Mouse (Mus musculus) telencephalon, adult 2 months (tissue): Measurements from ENCODE around the gene Rpl11.
"Not testable (repeated sequence)": the region's sequence is repeated elsewhere in the genome, so short reads cannot be mapped to it uniquely, and the experiment has no call there.

Source experiments
- DNase-seq: peaks from one replicate; pipeline ENCODE4 v3.0.0-alpha.2; 2011; ENCODE audit warnings: low read depth, low spot score

The Rpl11 gene

GRCm38 (mm10) chr4:136053247-136053596 lies at the start of gene Rpl11:
TSS of gene Rpl11 (minus strand) at chr4:136053428.
- DNase-seq, result peak; percentile 95

DNA sequence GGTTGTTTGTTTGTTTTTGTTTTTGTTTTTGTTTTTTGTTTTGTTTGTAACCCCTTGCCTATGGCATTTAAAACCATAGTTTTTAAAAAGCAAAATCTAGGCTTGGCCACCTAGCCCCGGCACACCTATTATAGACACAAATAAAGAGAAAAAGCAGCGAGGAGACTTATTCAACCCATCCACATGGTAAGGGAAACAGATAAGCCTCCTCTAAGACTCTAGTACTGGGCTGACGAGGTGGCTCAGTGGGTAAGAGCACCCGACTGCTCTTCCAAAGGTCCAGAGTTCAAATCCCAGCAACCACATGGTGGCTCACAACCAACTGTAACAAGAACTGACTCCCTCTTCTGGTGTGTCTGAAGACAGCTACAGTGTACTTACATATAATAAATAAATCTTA lies 48.5 kb upstream of the Rpl11 start:
- not testable (repeated sequence) for DNase-seq

- DNase-seq, result no peak
These were observed 47.3 kb upstream of the Rpl11 start for GRCm38 (mm10) chr4:136100396-136101070.

- DNase-seq, result no peak
These were observed 45.2 kb upstream of the Rpl11 start for GRCm38 (mm10) chr4:136098446-136098845.

GRCm38 (mm10) chr4:136096446-136097113 lies 43.4 kb upstream of the Rpl11 start:
- no peak for DNase-seq

GRCm38 (mm10) chr4:136095490-136096105 lies 42.4 kb upstream of the Rpl11 start:
- DNase-seq, result no peak

- DNase-seq, result no peak
These were observed 41.4 kb upstream of the Rpl11 start for GRCm38 (mm10) chr4:136094519-136095219.

GRCm38 (mm10) chr4:136092498-136092897 lies 39.3 kb upstream of the Rpl11 start:
- DNase-seq, result no peak

- DNase-seq, result no peak
These were observed 38.1 kb upstream of the Rpl11 start for GRCm38 (mm10) chr4:136091346-136091745.

- DNase-seq, result no peak
These were observed 36.7 kb upstream of the Rpl11 start for GRCm38 (mm10) chr4:136089748-136090583.

- DNase-seq, result no peak
These were observed 35.9 kb upstream of the Rpl11 start for GRCm38 (mm10) chr4:136088971-136089747.

DNA sequence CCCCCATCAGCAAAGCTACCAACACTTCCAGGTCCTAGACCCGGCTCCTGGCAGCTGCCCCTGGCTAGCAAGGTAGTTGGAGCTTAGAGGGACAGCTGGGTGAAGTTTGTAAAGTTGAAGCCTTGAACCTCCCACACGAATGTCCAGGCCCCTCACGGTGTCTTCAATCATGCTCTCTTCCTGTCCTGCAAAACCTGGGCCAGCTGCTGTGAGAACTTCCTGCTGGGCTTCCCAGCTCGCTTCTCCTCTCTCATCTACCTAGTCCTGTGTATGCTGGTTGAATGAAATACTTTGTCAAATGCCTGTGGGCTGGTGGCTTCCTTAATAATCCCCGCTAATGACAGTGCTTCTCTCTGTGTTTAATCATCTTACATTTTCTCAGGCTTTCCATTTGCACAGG lies 35.1 kb upstream of the Rpl11 start:
- no peak for DNase-seq

- DNase-seq, result no peak
These were observed 34.0 kb upstream of the Rpl11 start for GRCm38 (mm10) chr4:136087261-136087660.

- no peak for DNase-seq
These were observed 31.6 kb upstream of the Rpl11 start for GRCm38 (mm10) chr4:136084840-136085239.

DNA sequence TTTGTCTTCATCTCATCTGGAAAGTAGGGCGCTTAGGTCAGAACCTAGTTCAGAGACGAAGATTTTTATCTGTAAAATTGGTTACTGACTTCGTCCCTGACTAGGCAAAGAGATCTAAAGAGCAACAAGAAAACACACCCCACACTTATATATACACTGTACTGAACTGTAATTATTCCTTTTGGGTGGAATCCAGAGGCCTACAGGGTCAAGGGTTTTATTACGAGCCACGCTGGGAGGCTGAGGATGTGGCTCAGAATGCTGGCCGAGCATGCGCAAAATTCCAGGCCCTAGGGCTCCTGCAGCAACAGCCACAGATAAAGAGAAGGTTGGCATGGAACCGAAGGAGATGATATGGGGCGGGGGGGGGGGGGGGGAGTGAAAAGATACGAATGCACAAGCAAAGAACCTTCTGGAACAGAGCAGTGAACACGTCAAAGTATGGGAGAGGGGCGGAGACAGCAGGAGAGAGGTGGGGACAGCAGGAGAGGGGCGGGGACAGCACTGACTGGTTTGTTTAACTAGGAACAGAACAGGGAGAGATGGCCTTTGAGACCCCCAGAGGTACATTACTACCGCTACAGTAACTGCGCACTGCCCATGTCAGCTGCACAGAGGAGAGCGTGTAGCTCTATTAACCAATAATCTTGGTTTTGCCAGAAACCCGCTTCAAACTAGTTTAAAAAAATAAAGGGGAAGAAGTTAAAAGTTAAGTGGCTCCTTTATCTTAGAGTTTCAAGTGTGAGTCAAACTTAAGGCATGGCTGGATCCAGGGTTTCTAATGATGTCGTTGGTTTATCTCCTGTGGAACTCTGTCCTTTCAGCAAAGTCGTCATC lies 30.3 kb upstream of the Rpl11 start:
- no peak for DNase-seq

GRCm38 (mm10) chr4:136081729-136082128 lies 28.5 kb upstream of the Rpl11 start:
- DNase-seq, result peak; percentile 13

- DNase-seq, result no peak
These were observed 25.4 kb upstream of the Rpl11 start for GRCm38 (mm10) chr4:136078649-136079048.

DNA sequence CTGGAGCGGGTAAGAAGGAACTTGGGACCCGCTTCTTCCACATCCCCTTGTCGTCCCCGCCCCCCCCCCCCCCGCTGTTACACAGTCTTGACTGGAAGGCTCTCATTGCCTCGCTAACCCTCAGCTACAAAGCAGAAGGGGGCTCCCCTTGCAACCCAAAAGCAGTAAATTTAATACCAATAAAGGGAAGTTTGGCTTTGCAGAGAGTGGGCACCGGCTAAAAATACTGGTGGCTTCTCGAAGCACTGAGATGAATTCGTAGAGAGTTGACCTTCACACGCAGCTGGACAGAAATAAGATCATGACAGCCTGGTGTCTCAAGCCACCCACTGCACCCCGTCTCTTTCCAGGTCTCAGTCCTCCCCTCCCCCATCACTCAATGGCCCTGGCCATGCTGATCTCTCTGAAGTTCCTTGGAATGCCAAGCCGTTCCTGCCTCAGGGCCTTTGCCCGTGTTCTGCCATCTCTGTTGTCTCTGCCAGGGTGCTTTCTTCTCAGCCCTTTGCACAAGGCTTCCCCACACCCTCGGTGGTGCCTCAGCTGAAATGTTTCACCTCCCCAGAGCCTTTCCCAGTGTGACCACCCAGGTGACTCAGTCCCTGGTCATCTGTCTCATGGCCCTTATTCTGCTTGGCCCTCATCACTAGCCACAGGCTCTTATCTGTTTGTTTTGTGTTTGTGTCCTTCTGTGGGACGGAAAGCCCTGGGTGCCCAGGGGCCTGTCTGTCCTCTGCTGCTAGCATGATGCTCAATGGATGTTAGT lies 23.7 kb upstream of the Rpl11 start:
- DNase-seq, result no peak

DNA sequence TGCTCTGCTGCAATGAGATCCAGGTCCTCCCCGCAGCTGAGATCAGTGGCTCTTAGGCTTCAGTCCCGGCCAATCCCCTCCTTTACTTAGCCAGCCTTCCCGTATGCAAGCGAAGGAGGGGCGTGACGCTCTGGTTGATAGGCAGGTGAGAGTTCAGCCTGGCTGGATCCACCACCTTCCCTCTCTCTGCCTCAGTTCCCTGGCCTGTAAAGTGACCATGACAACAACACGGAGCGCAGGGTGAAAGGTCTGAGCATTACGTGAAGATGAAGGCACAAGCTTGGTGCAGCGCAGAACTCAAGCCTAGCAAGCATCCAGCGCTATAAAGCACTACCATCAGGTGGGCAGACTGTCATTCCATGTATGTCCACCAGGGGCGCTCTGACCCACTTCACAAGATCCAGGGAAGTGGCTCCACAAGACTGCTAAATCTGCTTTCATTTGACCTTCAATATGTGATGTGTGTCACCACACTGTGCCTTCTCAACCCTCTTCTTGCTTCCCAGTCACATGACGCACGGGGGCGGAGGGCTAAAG lies 18.0 kb upstream of the Rpl11 start:
- peak; percentile 28 for DNase-seq
